Comparison of ENCODE assay signal across 8 mouse cellular contexts in the genomic region with DNA sequence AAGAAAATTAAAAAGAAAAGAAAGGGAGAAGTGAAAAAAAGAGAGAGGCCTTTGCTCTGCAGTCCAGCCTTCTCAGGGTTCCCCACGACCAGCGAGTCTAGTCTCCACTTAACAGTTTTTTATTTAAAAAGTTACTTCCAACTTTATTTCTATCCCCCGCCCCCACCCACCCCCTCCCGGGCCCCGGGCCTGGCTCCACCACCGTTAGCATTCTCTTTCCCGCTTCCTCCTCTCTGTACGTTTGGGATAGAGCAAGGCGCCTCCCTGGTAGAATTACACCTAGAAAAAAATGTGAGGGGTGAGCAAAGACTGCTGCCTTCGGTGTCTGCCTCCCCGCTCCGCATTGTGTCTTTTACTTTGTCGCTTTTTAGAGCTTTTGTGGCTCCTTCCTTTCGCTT. TPM values are rescaled to one million over a fixed set of nuclear protein-coding genes. Genes with fewer than 3 reads are reported as not detected.
DNase-seq lines count a peak whose midpoint lies in the region; ATAC-seq and TF ChIP-seq lines count a peak whose summit lies in the region.

No protein-coding gene starts in this region.

- no peak for TF ChIP-seq CTCF in lung, embryonic 14.5 days (IDR thresholded peaks at IDR 0.05; ENCODE audit: low read depth)

- peaks cover 14% of the 10 kb centered on the region for H3K4me1 ChIP-seq in lung, embryonic 14.5 days (ENCODE audit: insufficient read depth)
- H3K4me1 ChIP-seq in forebrain, embryonic 11.5 days (replicated peaks; ENCODE audit: control insufficient read depth, insufficient read depth, low read length), result peaks cover 18% of the 10 kb centered on the region
- H3K4me1 ChIP-seq in limb, embryonic 11.5 days (ENCODE audit: control insufficient read depth, insufficient read depth, low read length), result peaks cover 12% of the 10 kb centered on the region
- peaks cover 1% of the 10 kb centered on the region; the same call in 1 of the 2 replicates for H3K4me1 ChIP-seq in neural tube, embryonic 14.5 days (ENCODE audit: control insufficient read depth, insufficient read depth, low read length)

- ATAC-seq in lung, embryonic 14.5 days (ENCODE audit: insufficient read depth), result peak; percentile 59; the same call in 1 of the 2 replicates
- peak; percentile 53 for ATAC-seq in forebrain, embryonic 11.5 days (replicated peaks; ENCODE audit: low FRiP score)
- ATAC-seq in limb, embryonic 11.5 days (ENCODE audit: insufficient number of reproducible peaks, low FRiP score, low TSS enrichment, low read depth), result peak; percentile 71
- ATAC-seq in neural tube, embryonic 14.5 days (ENCODE audit: low read depth), result peak; percentile 77

- H3K4me2 ChIP-seq in lung, embryonic 14.5 days, result peak overlapping the region; percentile 49
- peak overlapping the region; percentile 18; the same call in 1 of the 2 replicates for H3K4me2 ChIP-seq in forebrain, embryonic 11.5 days (ENCODE audit: low read depth, low read length, severe bottlenecking)
- no peak overlapping the region for H3K4me2 ChIP-seq in limb, embryonic 11.5 days (ENCODE audit: low read depth, severe bottlenecking)
- H3K4me2 ChIP-seq in neural tube, embryonic 14.5 days (ENCODE audit: low read depth, low read length), result peak overlapping the region; percentile 26; the same call in 1 of the 2 replicates

- peak overlapping the region; percentile 25; the same call in 1 of the 2 replicates for H3K27ac ChIP-seq in lung, embryonic 14.5 days (ENCODE audit: low read depth)
- H3K27ac ChIP-seq in forebrain, embryonic 11.5 days (ENCODE audit: low read depth, low read length), result peak overlapping the region; percentile 87
- peak overlapping the region; percentile 87 for H3K27ac ChIP-seq in limb, embryonic 11.5 days (replicated peaks; ENCODE audit: low read depth, low read length)
- peak overlapping the region; percentile 34; the same call in 1 of the 2 replicates for H3K27ac ChIP-seq in neural tube, embryonic 14.5 days (ENCODE audit: low read depth, low read length)

- no peaks in the 10 kb centered on the region for H3K36me3 ChIP-seq in lung, embryonic 14.5 days (ENCODE audit: insufficient read depth)
- no peaks in the 10 kb centered on the region for H3K36me3 ChIP-seq in forebrain, embryonic 11.5 days (ENCODE audit: control insufficient read depth, insufficient read depth, low read length)
- no peaks in the 10 kb centered on the region for H3K36me3 ChIP-seq in limb, embryonic 11.5 days (ENCODE audit: control insufficient read depth, insufficient read depth, low read length)
- no peaks in the 10 kb centered on the region for H3K36me3 ChIP-seq in neural tube, embryonic 14.5 days (ENCODE audit: control insufficient read depth, insufficient read depth, low read length)

- WGBS in lung, embryonic 14.5 days, result 11% methylated on average over 14 of the region's 14 CpGs
- WGBS in forebrain, embryonic 11.5 days, result 3% methylated on average over 14 of the region's 14 CpGs
- WGBS in limb, embryonic 11.5 days, result 3% methylated on average over 14 of the region's 14 CpGs
- 3% methylated on average over 14 of the region's 14 CpGs for WGBS in neural tube, embryonic 14.5 days

- no peaks in the 10 kb centered on the region for H3K9me3 ChIP-seq in lung, embryonic 14.5 days (ENCODE audit: low read depth, low read length)
- H3K9me3 ChIP-seq in forebrain, embryonic 11.5 days (ENCODE audit: control insufficient read depth, low read length), result no peaks in the 10 kb centered on the region
- H3K9me3 ChIP-seq in limb, embryonic 11.5 days (ENCODE audit: control insufficient read depth, low read length), result no peaks in the 10 kb centered on the region
- H3K9me3 ChIP-seq in neural tube, embryonic 14.5 days (ENCODE audit: control insufficient read depth, low read length), result no peaks in the 10 kb centered on the region

- H3K27me3 ChIP-seq in lung, embryonic 14.5 days (ENCODE audit: insufficient read depth, low read length), result no peaks in the 10 kb centered on the region
- no peaks in the 10 kb centered on the region for H3K27me3 ChIP-seq in forebrain, embryonic 11.5 days (ENCODE audit: control insufficient read depth, insufficient read depth, low read length)
- no peaks in the 10 kb centered on the region for H3K27me3 ChIP-seq in limb, embryonic 11.5 days (ENCODE audit: control insufficient read depth, insufficient read depth, low read length)
- H3K27me3 ChIP-seq in neural tube, embryonic 14.5 days (ENCODE audit: control insufficient read depth, insufficient read depth, low read length), result no peaks in the 10 kb centered on the region

- peak overlapping the region; percentile 0; the same call in 1 of the 2 replicates for H3K4me3 ChIP-seq in lung, embryonic 14.5 days (ENCODE audit: low read depth, low read length)
- no peak overlapping the region for H3K4me3 ChIP-seq in forebrain, embryonic 11.5 days (ENCODE audit: low read depth, low read length)
- H3K4me3 ChIP-seq in limb, embryonic 11.5 days (ENCODE audit: low read depth, low read length), result no peak overlapping the region
- H3K4me3 ChIP-seq in neural tube, embryonic 14.5 days (ENCODE audit: low read depth, low read length), result no peak overlapping the region

- DNase-seq in lung, embryonic 14.5 days, result peak; percentile 50
- DNase-seq in lung, postnatal 10 days, result no peak
- DNase-seq in forebrain, embryonic 11.5 days (ENCODE audit: low spot score), result no peak
- DNase-seq in limb, embryonic 11.5 days (ENCODE audit: low spot score), result peak; percentile 57
- DNase-seq in layer of hippocampus, postnatal 36 days, result no peak
- DNase-seq in B cell, adult 2 months, result no peak
- no peak for DNase-seq in ovary, postnatal 36 days (ENCODE audit: low spot score)

- H3K9ac ChIP-seq in lung, embryonic 14.5 days, result peak overlapping the region; percentile 23; the same call in 1 of the 2 replicates
- H3K9ac ChIP-seq in forebrain, embryonic 11.5 days (ENCODE audit: low read length), result peak overlapping the region; percentile 14
- no peak overlapping the region for H3K9ac ChIP-seq in limb, embryonic 11.5 days (ENCODE audit: low read length)
- H3K9ac ChIP-seq in neural tube, embryonic 14.5 days (replicated peaks; ENCODE audit: low read depth, low read length), result no peak overlapping the region

RNA-seq across cellular contexts. Expression of a gene that starts 51.7 kb away (rescaled TPM):
- polyA plus RNA-seq in lung, embryonic 14.5 days (2014; fragmentation: Nextera tagmentation; extraction: Ambion mirVana), result 14.4 and 14.6 TPM in 2 replicates
- 11.9 and 13.2 TPM in 2 replicates for polyA plus RNA-seq in forebrain, embryonic 11.5 days (2014; fragmentation: Nextera tagmentation; extraction: Ambion mirVana)
- polyA plus RNA-seq in limb, embryonic 11.5 days (2014; fragmentation: Nextera tagmentation; extraction: Ambion mirVana), result 11.9 and 12.0 TPM in 2 replicates
- polyA plus RNA-seq in neural tube, embryonic 14.5 days (2014; fragmentation: Nextera tagmentation; extraction: Ambion mirVana), result 5.4 and 6.1 TPM in 2 replicates
- 1 to 10 TPM; 5.4 to 6.0 TPM for total RNA-seq in layer of hippocampus, postnatal 36 days (2021)

Comparison
In these comparisons a context has a peak if more than half of its experiments do, and no peak if none do; other contexts are left out.
1. DNase-seq: peak in lung, embryonic 14.5 days (single experiment) and limb, embryonic 11.5 days (single experiment); none in lung, postnatal 10 days (single experiment), forebrain, embryonic 11.5 days (single experiment), layer of hippocampus, postnatal 36 days (0 of 2), B cell, adult 2 months (0 of 2) and ovary, postnatal 36 days (single experiment).
2. H3K27ac ChIP-seq: peak in every context shown above with its lines; median percentile 87 in forebrain, embryonic 11.5 days; 87 in limb, embryonic 11.5 days; 34 in neural tube, embryonic 14.5 days; 25 in lung, embryonic 14.5 days.
3. H3K9ac ChIP-seq: peak in lung, embryonic 14.5 days (single experiment) and forebrain, embryonic 11.5 days (single experiment); none in limb, embryonic 11.5 days (single experiment) and neural tube, embryonic 14.5 days (single experiment).
4. Peak in every context shown above with its lines, with median percentiles within 50 percentile points of each other: ATAC-seq.